Mouse (Mus musculus): ENCODE data around the gene Akt1s1. TPM values are rescaled to one million over a fixed set of nuclear protein-coding genes. Genes with fewer than 3 reads are reported as not detected.

Akt1s1 gene
- polyA plus RNA-seq, 1 experiment = 84.2 TPM

DNA sequence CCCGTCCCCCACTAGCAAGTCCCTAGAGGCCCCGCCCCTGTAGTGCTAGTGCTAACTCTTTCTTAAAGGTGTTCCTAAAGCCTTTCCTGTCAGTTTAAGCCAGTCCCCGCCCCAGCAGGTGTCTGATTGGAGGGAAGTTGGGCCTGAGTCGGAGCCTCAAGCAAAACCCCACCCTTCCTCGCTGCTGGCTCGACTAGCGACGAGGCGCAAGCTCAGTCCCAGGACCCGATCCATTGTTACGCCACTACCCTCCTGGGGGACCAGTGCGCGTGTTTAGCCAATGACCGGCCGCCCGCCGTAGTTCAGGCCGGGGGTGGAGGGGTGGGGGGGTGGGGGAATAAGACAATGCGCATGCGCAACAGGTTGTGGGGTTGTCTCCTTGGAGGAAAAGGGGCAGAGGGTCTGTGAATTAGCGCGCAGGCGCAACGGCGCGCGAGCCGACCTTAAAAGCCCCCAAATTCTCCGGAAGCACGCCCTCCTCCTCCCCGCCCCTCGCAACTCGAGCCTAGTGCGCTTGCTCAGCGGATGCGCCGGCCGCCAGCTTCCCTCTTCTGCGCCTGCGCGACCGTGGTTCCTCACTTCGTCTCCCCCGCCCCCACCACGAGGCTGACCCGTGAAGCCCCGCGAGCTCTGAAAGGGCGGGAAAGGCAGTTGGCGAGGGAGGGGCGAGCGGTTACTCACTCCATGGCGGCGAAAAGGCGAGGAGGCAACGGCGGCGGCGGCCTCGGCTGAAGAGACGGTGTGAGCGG is 32.9 kb upstream of the Akt1s1 start, which contains the start of the genes Nup62 and Il4i1:
Nup62 (plus strand) TSS at position 368 of the 749 bp plus-strand sequence.
Il4i1 (plus strand) TSS at position 667 of the 749 bp plus-strand sequence.
- H3K27ac ChIP-seq (ENCODE audit: insufficient read depth, low read length) = peak within 1 kb of the TSS; percentile 93
- peak within 1 kb of the TSS; percentile 65 for H3K4me3 ChIP-seq (ENCODE audit: insufficient read depth, low read length)
- TF ChIP-seq CTCF (IDR thresholded peaks at IDR 0.05; ENCODE audit: borderline replicate concordance, insufficient read depth, low read length) (no peak), POLR2A (IDR thresholded peaks at IDR 0.05; ENCODE audit: low read depth, low read length) (peak; percentile 82; the same call in 1 of the 2 replicates)
- H3K4me1 ChIP-seq (ENCODE audit: control insufficient read depth, insufficient read depth, low read length) = peaks cover 12% of the 10 kb centered on the region; the same call in 1 of the 2 replicates

- TF ChIP-seq CTCF (IDR thresholded peaks at IDR 0.05; ENCODE audit: borderline replicate concordance, insufficient read depth, low read length) (no peak), POLR2A (IDR thresholded peaks at IDR 0.05; ENCODE audit: low read depth, low read length) (peak; percentile 56)
- Histone ChIP-seq H3K4me1 (ENCODE audit: control insufficient read depth, insufficient read depth, low read length) (peaks cover 14% of the 10 kb centered on the region; the same call in 1 of the 2 replicates), H3K4me3 (ENCODE audit: insufficient read depth, low read length) (peak within 1 kb of the TSS; percentile 65), H3K27ac (ENCODE audit: insufficient read depth, low read length) (peak within 1 kb of the TSS; percentile 93)
These were observed 32.2 kb upstream of the Akt1s1 start, which contains the start of gene Atf5 for GRCm38 (mm10) chr7:44816470-44817021. Atf5 (minus strand) TSS chr7:44816658.

GRCm38 (mm10) chr7:44817441-44817840 is 31.4 kb upstream of the Akt1s1 start:
- Histone ChIP-seq H3K27ac (ENCODE audit: insufficient read depth, low read length) (peak overlapping the region; percentile 93), H3K4me3 (ENCODE audit: insufficient read depth, low read length) (peak overlapping the region; percentile 65), H3K4me1 (ENCODE audit: control insufficient read depth, insufficient read depth, low read length) (peaks cover 14% of the 10 kb centered on the region; the same call in 1 of the 2 replicates)
- TF ChIP-seq CTCF (IDR thresholded peaks at IDR 0.05; ENCODE audit: borderline replicate concordance, insufficient read depth, low read length) = no peak
- peak; percentile 63; the same call in 1 of the 2 replicates for TF ChIP-seq POLR2A (IDR thresholded peaks at IDR 0.05; ENCODE audit: low read depth, low read length)

DNA sequence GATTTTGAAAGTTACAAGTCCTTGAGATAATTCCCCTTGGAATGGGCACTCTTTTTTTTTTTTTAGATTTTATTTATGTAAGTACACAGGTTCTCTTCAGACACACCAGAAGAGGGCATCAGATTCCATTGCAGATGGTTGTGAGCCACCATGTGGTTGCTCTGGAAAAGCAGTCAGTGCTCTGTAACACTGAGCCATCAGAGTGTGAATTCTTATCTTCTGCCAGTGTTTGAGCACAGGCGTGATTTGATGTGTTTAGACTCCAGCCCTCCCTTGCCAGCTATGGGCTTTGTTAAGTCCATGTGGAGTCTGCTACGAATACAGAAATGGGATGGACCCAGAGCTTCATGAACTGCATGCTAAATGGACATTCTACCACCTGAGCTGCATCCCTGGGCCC is 30.6 kb upstream of the Akt1s1 start:
- peak overlapping the region; percentile 65 for H3K4me3 ChIP-seq (ENCODE audit: insufficient read depth, low read length)
- peaks cover 14% of the 10 kb centered on the region; the same call in 1 of the 2 replicates for H3K4me1 ChIP-seq (ENCODE audit: control insufficient read depth, insufficient read depth, low read length)
- H3K27ac ChIP-seq (ENCODE audit: insufficient read depth, low read length) = peak overlapping the region; percentile 93
- TF ChIP-seq CTCF (IDR thresholded peaks at IDR 0.05; ENCODE audit: borderline replicate concordance, insufficient read depth, low read length) (0 out of 2 replicates have a peak, but pooled peaks have one; percentile 3), POLR2A (IDR thresholded peaks at IDR 0.05; ENCODE audit: low read depth, low read length) (peak; percentile 24; the same call in 1 of the 2 replicates)

DNA sequence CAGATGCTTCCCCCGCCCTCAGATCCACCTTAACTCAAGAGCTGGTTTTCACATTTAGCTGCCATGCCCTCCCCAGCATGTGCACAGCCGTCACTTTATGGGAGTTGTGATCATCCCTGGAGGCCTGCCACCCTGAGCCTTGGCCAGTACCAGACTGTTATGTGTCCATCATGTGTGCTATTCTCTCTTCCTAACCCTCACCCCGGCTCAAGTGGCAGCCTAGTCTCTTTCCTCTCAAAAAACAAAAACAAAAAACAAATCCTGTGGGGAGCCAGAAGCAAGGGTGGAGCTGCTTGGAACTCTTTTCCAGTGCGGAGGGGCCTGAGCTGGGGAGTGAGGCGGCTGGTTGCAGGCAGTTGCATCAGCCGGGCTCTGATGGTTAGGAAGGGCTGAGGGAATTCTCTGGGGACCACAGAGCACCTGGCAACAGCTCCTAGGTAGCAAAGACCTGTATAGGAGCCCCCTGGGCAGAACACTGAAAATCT is 30.0 kb upstream of the Akt1s1 start:
- H3K4me1 ChIP-seq (ENCODE audit: control insufficient read depth, insufficient read depth, low read length) = peaks cover 14% of the 10 kb centered on the region; the same call in 1 of the 2 replicates
- peak overlapping the region; percentile 93 for H3K27ac ChIP-seq (ENCODE audit: insufficient read depth, low read length)
- TF ChIP-seq POLR2A (IDR thresholded peaks at IDR 0.05; ENCODE audit: low read depth, low read length) = peak; percentile 15; the same call in 1 of the 2 replicates
- no peak for TF ChIP-seq CTCF (IDR thresholded peaks at IDR 0.05; ENCODE audit: borderline replicate concordance, insufficient read depth, low read length)
- H3K4me3 ChIP-seq (ENCODE audit: insufficient read depth, low read length) = peak overlapping the region; percentile 65

DNA sequence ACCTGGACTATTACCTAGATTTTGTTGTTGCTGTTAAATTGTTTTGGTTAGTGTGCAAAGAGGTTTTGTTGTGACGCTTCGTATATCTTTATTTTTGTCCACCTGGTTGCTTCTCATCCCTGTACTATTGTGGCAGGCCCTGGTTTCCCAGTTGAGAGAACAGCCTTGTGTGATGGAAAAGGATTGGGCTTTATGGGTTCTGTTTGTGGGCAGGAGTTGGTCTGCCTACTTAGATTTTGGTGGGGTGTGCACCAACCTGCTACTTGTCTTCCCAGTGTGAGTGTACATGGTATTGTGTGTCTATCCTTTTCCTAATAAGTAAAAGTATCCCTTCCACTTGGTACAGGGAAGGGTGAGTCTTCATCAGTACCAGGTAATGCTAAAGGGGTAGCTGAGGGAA is 29.4 kb upstream of the Akt1s1 start:
- H3K27ac ChIP-seq (ENCODE audit: insufficient read depth, low read length) = peak overlapping the region; percentile 93
- peaks cover 14% of the 10 kb centered on the region; the same call in 1 of the 2 replicates for H3K4me1 ChIP-seq (ENCODE audit: control insufficient read depth, insufficient read depth, low read length)
- peak overlapping the region; percentile 65; the same call in 1 of the 2 replicates for H3K4me3 ChIP-seq (ENCODE audit: insufficient read depth, low read length)

DNA sequence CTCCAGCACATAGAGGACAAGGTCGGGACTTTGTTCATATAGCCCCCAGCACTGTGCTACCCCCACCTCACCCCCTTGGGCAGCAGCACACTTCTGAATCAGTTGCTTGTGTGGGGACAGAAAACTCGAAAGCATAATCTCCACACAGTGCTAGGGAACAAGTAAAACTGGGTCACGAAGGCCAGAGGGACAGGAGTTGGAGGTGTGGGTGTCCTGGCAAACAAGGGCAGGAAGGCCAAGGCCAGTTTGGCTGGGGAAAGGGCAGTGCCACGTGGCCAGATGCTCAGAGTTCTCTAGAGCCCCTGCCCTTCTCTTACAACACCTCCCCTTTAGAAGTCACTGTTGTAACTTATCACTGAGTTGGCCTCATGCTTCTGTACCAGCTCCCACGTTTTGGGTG is 28.9 kb upstream of the Akt1s1 start:
- no peak for TF ChIP-seq CTCF (IDR thresholded peaks at IDR 0.05; ENCODE audit: borderline replicate concordance, insufficient read depth, low read length)
- no peak; the same call in 1 of the 2 replicates for TF ChIP-seq POLR2A (IDR thresholded peaks at IDR 0.05; ENCODE audit: low read depth, low read length)
- peak overlapping the region; percentile 65; the same call in 1 of the 2 replicates for H3K4me3 ChIP-seq (ENCODE audit: insufficient read depth, low read length)
- peak overlapping the region; percentile 93 for H3K27ac ChIP-seq (ENCODE audit: insufficient read depth, low read length)
- H3K4me1 ChIP-seq (ENCODE audit: control insufficient read depth, insufficient read depth, low read length) = peaks cover 16% of the 10 kb centered on the region; the same call in 1 of the 2 replicates

More for the DNA sequence above, 29.4 kb upstream of the Akt1s1 start:
- TF ChIP-seq CTCF (IDR thresholded peaks at IDR 0.05; ENCODE audit: borderline replicate concordance, insufficient read depth, low read length) (no peak), POLR2A (IDR thresholded peaks at IDR 0.05; ENCODE audit: low read depth, low read length) (no peak; the same call in 1 of the 2 replicates)

DNA sequence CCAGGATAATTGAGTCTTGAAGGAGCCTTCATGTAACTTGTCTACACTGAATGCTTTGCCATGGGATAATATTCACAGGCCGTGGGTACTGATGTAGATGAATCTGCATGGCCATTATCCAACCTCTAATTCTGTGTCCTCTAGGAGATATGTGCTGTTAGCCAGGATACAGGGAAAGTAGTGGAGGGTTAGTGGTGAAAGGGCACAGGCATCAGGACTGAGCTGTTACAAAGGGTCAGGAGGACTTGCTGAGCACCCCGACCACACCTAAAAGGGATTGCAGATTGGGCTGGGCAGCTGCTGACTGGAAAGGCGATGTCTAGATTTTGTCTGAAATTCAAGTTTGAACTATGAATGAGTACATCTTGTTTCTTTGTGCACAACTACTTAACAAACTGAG is 28.3 kb upstream of the Akt1s1 start:
- Histone ChIP-seq H3K4me3 (ENCODE audit: insufficient read depth, low read length) (no peak overlapping the region), H3K4me1 (ENCODE audit: control insufficient read depth, insufficient read depth, low read length) (peaks cover 19% of the 10 kb centered on the region), H3K27ac (ENCODE audit: insufficient read depth, low read length) (no peak overlapping the region)
- TF ChIP-seq POLR2A (IDR thresholded peaks at IDR 0.05; ENCODE audit: low read depth, low read length) (no peak), CTCF (IDR thresholded peaks at IDR 0.05; ENCODE audit: borderline replicate concordance, insufficient read depth, low read length) (no peak)

GRCm38 (mm10) chr7:44821666-44822448 is 26.9 kb upstream of the Akt1s1 start:
- TF ChIP-seq POLR2A (IDR thresholded peaks at IDR 0.05; ENCODE audit: low read depth, low read length) = no peak
- TF ChIP-seq CTCF (IDR thresholded peaks at IDR 0.05; ENCODE audit: borderline replicate concordance, insufficient read depth, low read length) = no peak
- Histone ChIP-seq H3K4me1 (ENCODE audit: control insufficient read depth, insufficient read depth, low read length) (peaks cover 27% of the 10 kb centered on the region), H3K27ac (ENCODE audit: insufficient read depth, low read length) (no peak overlapping the region), H3K4me3 (ENCODE audit: insufficient read depth, low read length) (no peak overlapping the region)

Measured in embryonic fibroblast, embryonic 13.5 days (primary cell).